Mouse (Mus musculus): Measurements from ENCODE around the gene Il16.

- TF ChIP-seq CTCF (IDR thresholded peaks at IDR 0.05; ENCODE audit: low read depth) (no peak), EP300 (IDR thresholded peaks at IDR 0.05; ENCODE audit: low read depth) (no peak)
These were observed 101.9 kb downstream of the Il16 start for GRCm38 (mm10) chr7:83643581-83643980.
